Mouse (Mus musculus): Measurements from ENCODE around the gene Nap1l3.

The Nap1l3 gene

GRCm38 (mm10) chrX:122396781-122397581 is at the start of gene Nap1l3:
Nap1l3 (minus strand) TSS chrX:122397401.
- peak; percentile 74 for DNase-seq

- DNase-seq = no peak
Measured at GRCm38 (mm10) chrX:122397652-122398051, 451 bp upstream of the Nap1l3 start.

All from kidney, adult 18-20 months (tissue).